Mouse (Mus musculus): Measurements from ENCODE around the gene Cpox. TPM values are rescaled to one million over a fixed set of nuclear protein-coding genes. Genes with fewer than 3 reads are reported as not detected.

Gene Cpox
- total and polyA plus RNA-seq, 3 experiments = 266 to 1,587 (median 297) TPM

DNA sequence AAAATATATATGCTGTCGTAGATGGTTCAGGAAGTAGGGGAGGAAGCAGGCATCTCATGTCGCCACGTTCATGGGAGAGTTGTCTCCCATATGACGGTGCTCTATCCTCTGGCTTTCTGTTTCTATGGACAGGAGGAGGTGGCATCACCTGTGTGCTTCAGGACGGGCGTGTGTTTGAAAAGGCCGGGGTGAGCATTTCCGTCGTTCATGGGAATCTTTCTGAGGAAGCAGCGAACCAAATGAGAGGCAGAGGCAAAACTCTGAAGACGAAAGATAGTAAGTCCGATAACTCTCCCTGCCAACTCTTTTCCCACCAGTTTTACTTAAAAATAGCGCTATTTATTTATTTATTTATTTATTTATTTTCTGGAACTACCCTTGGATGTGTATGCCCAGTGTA is 2.3 kb downstream of the Cpox start:
- Histone ChIP-seq H3K4me1 (ENCODE audit: insufficient read depth, low read depth, low read length) (peaks cover 59% of the 10 kb centered on the region), H3K36me3 (replicated peaks) (peaks cover 54% of the 10 kb centered on the region), H3K9me3 (replicated peaks) (no peaks in the 10 kb centered on the region), H3K4me3 (ENCODE audit: low read depth, low read length) (peak overlapping the region; percentile 100), H3K27me3 (ENCODE audit: insufficient read depth, low read length) (no peaks in the 10 kb centered on the region)
- no peak for DNase-seq (ENCODE audit: low spot score)
- no peak for ATAC-seq (ENCODE audit: extremely low read depth, insufficient number of reproducible peaks, low FRiP score, poor library complexity, severe bottlenecking)
- no peak for TF ChIP-seq GATA1 (IDR thresholded peaks at IDR 0.05; ENCODE audit: borderline replicate concordance, low read length)
- TF ChIP-seq CTCF (IDR thresholded peaks at IDR 0.05; ENCODE audit: low read depth, low read length) = no peak
- TF ChIP-seq POLR2AphosphoS5 (IDR thresholded peaks at IDR 0.05; ENCODE audit: insufficient replicate concordance, low read depth, low read length) = no peak; the same call in 1 of the 2 replicates
- no peak for TF ChIP-seq GATA2 (IDR thresholded peaks at IDR 0.05; ENCODE audit: borderline replicate concordance, low read depth, low read length)
- TF ChIP-seq TAL1 (conservative IDR thresholded peaks at IDR 0.05; ENCODE audit: low read depth, low read length) = no peak

DNA sequence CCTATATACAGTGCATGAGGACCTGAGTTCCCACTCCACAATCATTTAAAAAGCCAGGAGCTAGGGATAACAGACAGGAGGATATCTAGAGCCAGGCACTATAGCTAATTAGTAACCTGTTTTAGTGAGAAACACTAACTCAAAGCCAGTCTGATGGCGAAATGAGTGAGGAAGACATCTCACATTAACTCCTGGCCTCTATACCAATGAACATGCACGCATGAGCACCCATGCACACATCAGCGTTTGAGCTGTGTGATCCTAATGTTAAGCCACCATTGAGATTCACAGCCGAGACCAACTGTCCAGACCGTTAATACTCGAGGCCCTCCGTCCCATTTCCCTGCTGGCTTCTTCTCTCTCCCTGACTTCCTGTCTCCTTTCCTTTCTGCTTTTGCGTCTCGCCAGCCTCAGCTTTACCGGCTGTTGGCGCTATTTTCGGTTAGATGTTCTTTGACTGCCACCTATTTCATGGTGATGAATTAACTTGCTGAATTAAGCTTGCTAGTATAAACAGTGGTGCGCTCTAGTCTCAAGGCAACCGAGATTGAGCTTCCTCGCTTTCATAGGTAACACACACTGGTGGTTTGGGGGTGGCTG is 3.8 kb downstream of the Cpox start:
- Histone ChIP-seq H3K4me1 (ENCODE audit: insufficient read depth, low read depth, low read length) (peaks cover 57% of the 10 kb centered on the region), H3K36me3 (replicated peaks) (peaks cover 68% of the 10 kb centered on the region), H3K9me3 (replicated peaks) (no peaks in the 10 kb centered on the region), H3K4me3 (ENCODE audit: low read depth, low read length) (peak overlapping the region; percentile 100), H3K27me3 (ENCODE audit: insufficient read depth, low read length) (no peaks in the 10 kb centered on the region)
- no peak for TF ChIP-seq CTCF (IDR thresholded peaks at IDR 0.05; ENCODE audit: low read depth, low read length)
- TF ChIP-seq POLR2AphosphoS5 (IDR thresholded peaks at IDR 0.05; ENCODE audit: insufficient replicate concordance, low read depth, low read length) = no peak
- TF ChIP-seq GATA2 (IDR thresholded peaks at IDR 0.05; ENCODE audit: borderline replicate concordance, low read depth, low read length) = no peak
- no peak for TF ChIP-seq GATA1 (IDR thresholded peaks at IDR 0.05; ENCODE audit: borderline replicate concordance, low read length)
- TF ChIP-seq TAL1 (conservative IDR thresholded peaks at IDR 0.05; ENCODE audit: low read depth, low read length) = no peak
- ATAC-seq (ENCODE audit: extremely low read depth, insufficient number of reproducible peaks, low FRiP score, poor library complexity, severe bottlenecking) (no peak), DNase-seq (ENCODE audit: low spot score) (no peak)

DNA sequence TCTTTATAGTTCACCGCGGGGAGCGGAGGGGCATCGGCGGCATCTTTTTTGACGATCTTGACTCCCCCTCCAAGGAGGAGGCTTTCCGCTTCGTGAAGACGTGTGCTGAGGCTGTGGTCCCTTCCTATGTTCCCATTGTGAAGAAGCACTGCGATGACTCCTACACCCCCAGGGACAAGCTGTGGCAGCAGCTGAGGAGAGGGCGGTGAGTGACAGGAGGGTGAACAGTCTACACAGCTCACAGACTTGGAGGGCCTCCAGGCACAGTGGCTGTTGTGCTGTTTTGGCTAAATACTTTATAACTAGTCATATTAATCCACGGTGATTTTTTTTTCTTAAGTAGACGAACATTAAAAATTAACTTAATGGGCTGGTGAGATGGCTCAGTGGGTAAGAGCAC is 5.2 kb downstream of the Cpox start:
- no peaks in the 10 kb centered on the region for H3K27me3 ChIP-seq (ENCODE audit: insufficient read depth, low read length)
- peak overlapping the region; percentile 100 for H3K4me3 ChIP-seq (ENCODE audit: low read depth, low read length)
- DNase-seq (ENCODE audit: low spot score) (no peak), ATAC-seq (ENCODE audit: extremely low read depth, insufficient number of reproducible peaks, low FRiP score, poor library complexity, severe bottlenecking) (no peak)
- TF ChIP-seq GATA2 (IDR thresholded peaks at IDR 0.05; ENCODE audit: borderline replicate concordance, low read depth, low read length) (no peak), CTCF (IDR thresholded peaks at IDR 0.05; ENCODE audit: low read depth, low read length) (no peak), POLR2AphosphoS5 (IDR thresholded peaks at IDR 0.05; ENCODE audit: insufficient replicate concordance, low read depth, low read length) (no peak), GATA1 (IDR thresholded peaks at IDR 0.05; ENCODE audit: borderline replicate concordance, low read length) (no peak), TAL1 (conservative IDR thresholded peaks at IDR 0.05; ENCODE audit: low read depth, low read length) (no peak)
- peaks cover 51% of the 10 kb centered on the region for H3K4me1 ChIP-seq (ENCODE audit: insufficient read depth, low read depth, low read length)
- H3K36me3 ChIP-seq (replicated peaks) = peaks cover 71% of the 10 kb centered on the region
- no peaks in the 10 kb centered on the region for H3K9me3 ChIP-seq (replicated peaks)

DNA sequence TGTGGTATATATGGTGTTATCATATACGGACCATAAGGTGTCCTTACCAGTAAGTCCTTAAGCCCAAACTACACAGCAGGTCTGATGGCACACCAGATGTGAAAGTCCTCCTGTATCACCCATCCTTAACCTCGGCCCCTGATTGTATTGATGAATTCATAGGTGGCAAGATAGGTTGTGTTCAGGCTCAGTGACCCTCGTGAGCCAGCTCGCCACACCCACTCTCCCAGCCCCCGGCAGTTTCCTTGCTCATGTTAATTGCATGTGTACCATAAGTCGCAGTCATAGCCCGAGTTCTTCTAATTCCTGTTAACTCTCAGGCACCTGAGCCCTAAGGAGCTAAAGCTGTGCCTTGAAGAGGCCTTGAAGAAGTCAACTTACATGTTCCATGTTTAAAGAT is 6.1 kb downstream of the Cpox start:
- Histone ChIP-seq H3K27me3 (ENCODE audit: insufficient read depth, low read length) (no peaks in the 10 kb centered on the region), H3K4me3 (ENCODE audit: low read depth, low read length) (peak overlapping the region; percentile 66), H3K4me1 (ENCODE audit: insufficient read depth, low read depth, low read length) (peaks cover 58% of the 10 kb centered on the region), H3K36me3 (replicated peaks) (peaks cover 75% of the 10 kb centered on the region), H3K9me3 (replicated peaks) (no peaks in the 10 kb centered on the region)
- TF ChIP-seq GATA1 (IDR thresholded peaks at IDR 0.05; ENCODE audit: borderline replicate concordance, low read length) (no peak), POLR2AphosphoS5 (IDR thresholded peaks at IDR 0.05; ENCODE audit: insufficient replicate concordance, low read depth, low read length) (no peak), TAL1 (conservative IDR thresholded peaks at IDR 0.05; ENCODE audit: low read depth, low read length) (no peak), CTCF (IDR thresholded peaks at IDR 0.05; ENCODE audit: low read depth, low read length) (no peak), GATA2 (IDR thresholded peaks at IDR 0.05; ENCODE audit: borderline replicate concordance, low read depth, low read length) (no peak)
- no peak for ATAC-seq (ENCODE audit: extremely low read depth, insufficient number of reproducible peaks, low FRiP score, poor library complexity, severe bottlenecking)
- DNase-seq (ENCODE audit: low spot score) = no peak

DNA sequence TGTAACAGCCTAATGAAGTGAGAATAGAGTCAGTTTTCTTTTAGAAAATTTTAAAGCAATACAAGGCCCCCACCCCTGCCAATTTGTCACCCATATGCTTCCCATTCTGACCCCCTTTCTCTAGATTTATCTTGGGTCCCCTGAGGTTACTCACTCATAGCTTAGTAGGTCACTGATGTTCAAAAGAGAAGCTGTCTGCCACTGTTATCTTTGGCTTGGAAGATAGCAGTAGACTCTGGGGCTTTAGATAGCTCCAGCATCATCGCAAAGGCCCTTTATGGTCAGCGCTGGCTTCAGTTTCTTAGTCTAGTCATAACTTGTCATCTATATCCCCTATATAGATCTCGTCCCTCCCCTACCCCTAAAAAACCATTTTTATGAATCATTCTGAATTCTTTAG is 6.5 kb downstream of the Cpox start:
- TF ChIP-seq GATA1 (IDR thresholded peaks at IDR 0.05; ENCODE audit: borderline replicate concordance, low read length) (no peak), TAL1 (conservative IDR thresholded peaks at IDR 0.05; ENCODE audit: low read depth, low read length) (peak; percentile 38; the same call in 1 of the 2 replicates)
- Histone ChIP-seq H3K36me3 (replicated peaks) (peaks cover 77% of the 10 kb centered on the region), H3K4me1 (ENCODE audit: insufficient read depth, low read depth, low read length) (peaks cover 62% of the 10 kb centered on the region), H3K4me3 (ENCODE audit: low read depth, low read length) (peak overlapping the region; percentile 66; the same call in 1 of the 2 replicates), H3K9me3 (replicated peaks) (no peaks in the 10 kb centered on the region), H3K27me3 (ENCODE audit: insufficient read depth, low read length) (no peaks in the 10 kb centered on the region)
- no peak for DNase-seq (ENCODE audit: low spot score)
- ATAC-seq (ENCODE audit: extremely low read depth, insufficient number of reproducible peaks, low FRiP score, poor library complexity, severe bottlenecking) = peak; percentile 37

DNA sequence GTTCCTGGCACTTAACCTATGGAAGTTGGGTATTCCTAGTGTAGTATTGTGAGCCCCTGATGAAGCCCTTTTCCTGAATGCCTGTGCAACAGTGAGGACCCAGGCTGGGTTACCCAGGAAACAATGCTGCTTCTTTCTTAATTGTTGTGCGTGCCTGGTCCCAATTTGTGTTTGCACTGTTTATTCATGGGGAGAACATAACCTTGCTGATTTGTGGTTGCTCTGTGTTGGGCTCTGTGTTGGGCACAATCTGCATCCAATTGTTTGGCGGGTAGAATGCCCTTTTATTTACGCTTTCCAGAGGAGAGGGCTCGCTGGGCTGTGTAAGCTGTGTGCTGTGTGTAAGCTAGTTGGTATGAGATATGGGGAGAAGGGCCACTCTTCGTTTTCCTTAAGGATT is 7.4 kb downstream of the Cpox start:
- H3K4me1 ChIP-seq (ENCODE audit: insufficient read depth, low read depth, low read length) = peaks cover 70% of the 10 kb centered on the region
- ATAC-seq (ENCODE audit: extremely low read depth, insufficient number of reproducible peaks, low FRiP score, poor library complexity, severe bottlenecking) = no peak
- peaks cover 79% of the 10 kb centered on the region for H3K36me3 ChIP-seq (replicated peaks)
- DNase-seq (ENCODE audit: low spot score) = no peak
- H3K4me3 ChIP-seq (ENCODE audit: low read depth, low read length) = peak overlapping the region; percentile 55; the same call in 1 of the 2 replicates
- no peak for TF ChIP-seq GATA2 (IDR thresholded peaks at IDR 0.05; ENCODE audit: borderline replicate concordance, low read depth, low read length)
- TF ChIP-seq POLR2AphosphoS5 (IDR thresholded peaks at IDR 0.05; ENCODE audit: insufficient replicate concordance, low read depth, low read length) = no peak; the same call in 1 of the 2 replicates
- no peak for TF ChIP-seq TAL1 (conservative IDR thresholded peaks at IDR 0.05; ENCODE audit: low read depth, low read length)
- TF ChIP-seq GATA1 (IDR thresholded peaks at IDR 0.05; ENCODE audit: borderline replicate concordance, low read length) = no peak
- TF ChIP-seq CTCF (IDR thresholded peaks at IDR 0.05; ENCODE audit: low read depth, low read length) = no peak
- H3K27me3 ChIP-seq (ENCODE audit: insufficient read depth, low read length) = no peaks in the 10 kb centered on the region
- no peaks in the 10 kb centered on the region for H3K9me3 ChIP-seq (replicated peaks)
